Mouse (Mus musculus) heart, postnatal 0 days (tissue): Measurements from ENCODE around the gene Igf2bp3. TPM values are rescaled to one million over a fixed set of nuclear protein-coding genes. Genes with fewer than 3 reads are reported as not detected.

Source experiments
- ATAC-seq: fragments of 200-750 bp; cut with Nextera tagmentation; 2 replicates; pipeline ENCODE4 v1.8.0; 2017; ENCODE audit warnings: low read depth, moderate number of reproducible peaks, moderate library complexity; ENCODE audit not compliant: insufficient read depth
- DNase-seq: peaks from one replicate; pipeline ENCODE4 v3.0.0-alpha.2; 2016; ENCODE audit warnings: low spot score
- H3K27ac ChIP-seq: fragments of 300-500 bp; sonication (generic); 2 replicates; pipeline ENCODE4 v1.5.1; 2014; ENCODE audit warnings: low read depth, mild to moderate bottlenecking
- H3K27me3 ChIP-seq: fragments of 300-500 bp; sonication (generic); 2 replicates; pipeline ENCODE4 v1.6.1; 2014; ENCODE audit warnings: low read length, mixed read lengths; ENCODE audit not compliant: control insufficient read depth, insufficient read depth
- H3K36me3 ChIP-seq: fragments of 300-500 bp; sonication (generic); replicated peaks from 2 replicates; pipeline ENCODE4 v1.6.1; 2014; ENCODE audit warnings: low read length, mixed read lengths; ENCODE audit not compliant: control insufficient read depth, insufficient read depth
- H3K4me1 ChIP-seq: fragments of 300-500 bp; sonication (generic); 2 replicates; pipeline ENCODE4 v1.6.1; 2014; ENCODE audit warnings: antibody characterized with exemption; ENCODE audit not compliant: control insufficient read depth, insufficient read depth
- H3K4me2 ChIP-seq: fragments of 300-500 bp; sonication (generic); 2 replicates; pipeline ENCODE4 v1.6.1; 2014; ENCODE audit warnings: low read depth, mild to moderate bottlenecking, low read length, moderate library complexity
- H3K4me3 ChIP-seq: fragments of 300-500 bp; sonication (generic); 2 replicates; pipeline ENCODE4 v1.5.1; 2014; ENCODE audit warnings: low read depth, low read length
- H3K9ac ChIP-seq: fragments of 300-500 bp; sonication (generic); replicated peaks from 2 replicates; pipeline ENCODE4 v1.6.1; 2014; ENCODE audit warnings: low read depth, low read length, mixed read lengths
- H3K9me3 ChIP-seq: fragments of 300-500 bp; sonication (generic); replicated peaks from 2 replicates; pipeline ENCODE4 v1.6.1; 2016; ENCODE audit warnings: low read length; ENCODE audit not compliant: control insufficient read depth
- CTCF ChIP-seq: IDR thresholded peaks from 2 replicates; pipeline ENCODE4 v1.5.1; 2016; ENCODE audit warnings: antibody characterized with exemption, control low read depth, low read depth
- EP300 ChIP-seq: IDR thresholded peaks from 2 replicates; pipeline ENCODE4 v1.6.1; 2016; ENCODE audit warnings: antibody characterized with exemption, low read depth
- WGBS: fragments of 180-500 bp; shearing (Covaris S2); extraction: QIAGEN DNeasy Blood & Tissue Kit; methylation state at CpG from one replicate; pipeline ENCODE4 v1.1.7; 2014; 5-methylcytosine and 5-hydroxymethylcytosine counted together
- polyA plus RNA-seq: library from polyadenylated mRNA; unstranded; fragments of >200 nt; fragmentation: Nextera tagmentation; extraction: Ambion mirVana; gene quantifications from 2 replicates; pipeline ENCODE4 v1.2.1, GENCODE M21; 2015
- total RNA-seq: library from RNA; depleted of rRNA; stranded (reverse); fragments of >200 nt; gene quantifications from 2 replicates; pipeline ENCODE4 v1.2.3, GENCODE M21; 2014; ENCODE audit warnings: low replicate concordance

Igf2bp3 gene
- total and polyA plus RNA-seq, 2 experiments from 2014 or later: 9.4 to 21.0 TPM

DNA sequence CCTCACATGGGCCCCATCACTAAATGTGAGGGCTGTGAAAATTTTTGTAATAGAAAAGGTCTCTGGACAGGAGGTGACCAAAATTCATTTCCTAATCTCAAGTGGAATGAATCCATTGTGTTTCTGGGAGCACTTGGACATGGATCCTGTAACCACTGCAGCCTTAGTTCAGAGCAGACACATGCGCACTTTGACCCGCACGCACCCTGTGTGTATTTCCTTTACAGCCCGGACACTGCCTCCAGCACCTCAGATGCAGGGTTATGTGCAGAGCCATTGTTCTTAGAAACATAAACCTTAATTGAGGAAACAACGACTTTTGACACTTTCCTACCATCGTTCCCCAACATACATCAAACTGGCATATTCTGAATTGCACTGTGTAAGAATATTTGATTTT lies 100.3 kb downstream of the Igf2bp3 start:
- WGBS: 88% methylated on average over 6 of the region's 6 CpGs
- Histone ChIP-seq H3K36me3 (peaks cover 22% of the 10 kb centered on the region; the same call in 1 of the 2 replicates), H3K4me2 (no peak overlapping the region), H3K9ac (no peak overlapping the region), H3K9me3 (no peaks in the 10 kb centered on the region), H3K27me3 (no peaks in the 10 kb centered on the region), H3K4me1 (no peaks in the 10 kb centered on the region), H3K27ac (no peak overlapping the region), H3K4me3 (no peak overlapping the region)
- TF ChIP-seq EP300 (no peak), CTCF (no peak)
- DNase-seq (no peak), ATAC-seq (no peak)

GRCm38 (mm10) chr6:49113895-49114294 lies 100.9 kb downstream of the Igf2bp3 start:
- Histone ChIP-seq H3K4me1 (no peaks in the 10 kb centered on the region), H3K4me3 (no peak overlapping the region), H3K36me3 (peaks cover 22% of the 10 kb centered on the region; the same call in 1 of the 2 replicates), H3K9me3 (no peaks in the 10 kb centered on the region), H3K4me2 (no peak overlapping the region), H3K27ac (no peak overlapping the region), H3K27me3 (no peaks in the 10 kb centered on the region), H3K9ac (no peak overlapping the region)
- WGBS: 92% methylated on average over 7 of the region's 7 CpGs
- DNase-seq (no peak), ATAC-seq (no peak)
- TF ChIP-seq CTCF: no peak

- H3K36me3 ChIP-seq: peaks cover 28% of the 10 kb centered on the region
- TF ChIP-seq EP300: no peak
Measured at GRCm38 (mm10) chr6:49109196-49109595, 105.6 kb downstream of the Igf2bp3 start.

DNA sequence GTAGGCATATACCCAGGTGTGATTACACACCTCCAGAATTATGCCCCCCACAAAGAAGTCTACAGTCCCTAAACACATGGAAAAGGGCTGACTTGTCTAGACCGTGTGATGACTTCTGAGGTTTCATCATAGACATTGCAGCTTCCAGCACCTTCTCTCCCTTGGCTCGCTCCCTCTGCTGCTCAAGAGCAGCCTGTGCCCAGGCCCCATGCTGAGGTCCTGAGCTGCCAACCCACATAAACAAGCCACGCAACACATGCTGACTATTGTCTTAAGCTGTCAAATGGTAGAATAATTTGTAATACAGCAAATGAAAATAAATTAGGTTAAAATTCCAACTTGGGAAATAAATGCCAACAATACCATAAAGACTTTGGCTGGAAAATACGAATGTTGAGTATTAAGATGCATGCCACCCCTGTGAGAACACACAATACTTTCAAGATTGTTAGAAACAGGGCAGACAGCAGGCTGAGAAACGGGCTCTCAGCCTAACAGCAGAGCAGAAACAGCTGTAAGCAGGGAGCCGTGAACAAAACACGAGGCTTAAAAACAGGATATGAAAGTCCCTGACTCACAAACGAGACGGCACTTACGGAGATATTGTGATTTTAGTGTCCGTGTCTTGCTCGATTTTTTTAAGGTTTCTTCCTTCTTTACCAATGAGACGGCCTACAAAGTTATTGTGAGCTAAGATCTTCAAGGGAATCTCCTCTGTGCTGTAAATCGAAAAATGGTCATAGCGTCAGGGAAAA lies 107.8 kb downstream of the Igf2bp3 start:
- no peaks in the 10 kb centered on the region for H3K4me1 ChIP-seq
- DNase-seq: no peak
- no peak for ATAC-seq
- H3K9ac ChIP-seq: no peak overlapping the region
- TF ChIP-seq CTCF (no peak), EP300 (no peak)
- WGBS: 87% methylated on average over 15 of the region's 15 CpGs
- no peaks in the 10 kb centered on the region for H3K27me3 ChIP-seq
- no peak overlapping the region for H3K27ac ChIP-seq
- no peak overlapping the region for H3K4me2 ChIP-seq
- no peaks in the 10 kb centered on the region for H3K9me3 ChIP-seq
- H3K36me3 ChIP-seq: peaks cover 41% of the 10 kb centered on the region
- H3K4me3 ChIP-seq: no peak overlapping the region

More at GRCm38 (mm10) chr6:49109196-49109595, 105.6 kb downstream of the Igf2bp3 start:
- H3K27me3 ChIP-seq: no peaks in the 10 kb centered on the region
- H3K9ac ChIP-seq: no peak overlapping the region
- H3K27ac ChIP-seq: no peak overlapping the region
- no peak overlapping the region for H3K4me2 ChIP-seq
- no peak for DNase-seq
- no peak for ATAC-seq
- H3K4me3 ChIP-seq: no peak overlapping the region
- H3K9me3 ChIP-seq: no peaks in the 10 kb centered on the region
- WGBS: 89% methylated on average over 2 of the region's 2 CpGs
- H3K4me1 ChIP-seq: no peaks in the 10 kb centered on the region

- no peak for DNase-seq
- peaks cover 14% of the 10 kb centered on the region for H3K36me3 ChIP-seq
- no peak for ATAC-seq
- WGBS: 36% methylated on average over 1 of the region's 1 CpGs
- H3K9me3 ChIP-seq: no peaks in the 10 kb centered on the region
- no peak overlapping the region for H3K4me2 ChIP-seq
- TF ChIP-seq EP300 (no peak), CTCF (no peak)
- H3K27me3 ChIP-seq: no peaks in the 10 kb centered on the region
- H3K4me3 ChIP-seq: no peak overlapping the region
- peaks cover 37% of the 10 kb centered on the region for H3K4me1 ChIP-seq
- H3K9ac ChIP-seq: no peak overlapping the region
- H3K27ac ChIP-seq: no peak overlapping the region
Measured at GRCm38 (mm10) chr6:49099086-49099485, 115.7 kb downstream of the Igf2bp3 start.
